Mouse (Mus musculus) thymus, adult 2 months (tissue): ENCODE data around the gene Tmem63c. TPM values are rescaled to one million over a fixed set of nuclear protein-coding genes. Genes with fewer than 3 reads are reported as not detected.

Experiments
- DNase-seq: peaks from one replicate; pipeline ENCODE4 v3.0.0; 2021
- H3K27ac ChIP-seq: fragments of 200-500 bp; 2 replicates; pipeline ENCODE4 v1.5.1; 2012; ENCODE audit warnings: low read length, control low read depth; ENCODE audit not compliant: control insufficient read depth, insufficient read depth
- H3K27me3 ChIP-seq: fragments of 200-500 bp; 2 replicates; pipeline ENCODE4 v1.6.1; 2012; ENCODE audit warnings: mild to moderate bottlenecking, low read length, moderate library complexity, mixed read lengths; ENCODE audit not compliant: control insufficient read depth, insufficient read depth
- H3K36me3 ChIP-seq: fragments of 200-500 bp; 2 replicates; pipeline ENCODE4 v1.6.1; 2012; ENCODE audit warnings: mild to moderate bottlenecking, low read length, moderate library complexity; ENCODE audit not compliant: control insufficient read depth, insufficient read depth
- H3K4me1 ChIP-seq: fragments of 200-500 bp; replicated peaks from 2 replicates; pipeline ENCODE4 v1.6.1; 2012; ENCODE audit warnings: low read length; ENCODE audit not compliant: control insufficient read depth, insufficient read depth
- H3K4me3 ChIP-seq: fragments of 200-500 bp; 2 replicates; pipeline ENCODE4 v1.5.1; 2012; ENCODE audit warnings: mild to moderate bottlenecking, low read length, control low read depth, moderate library complexity; ENCODE audit not compliant: control insufficient read depth, insufficient read depth
- CTCF ChIP-seq: fragments of 200-500 bp; IDR thresholded peaks from 2 replicates; pipeline ENCODE4 v1.5.1; 2012; ENCODE audit warnings: mild to moderate bottlenecking, control low read depth, low read length, moderate library complexity, borderline replicate concordance; ENCODE audit not compliant: control insufficient read depth, poor library complexity, insufficient read depth; ENCODE audit errors: extremely low read depth
- POLR2A ChIP-seq: fragments of 200-500 bp; IDR thresholded peaks from 2 replicates; pipeline ENCODE4 v1.6.1; 2012; ENCODE audit warnings: mild to moderate bottlenecking, low read length, control low read depth, moderate library complexity; ENCODE audit not compliant: control insufficient read depth, poor library complexity, insufficient read depth; ENCODE audit errors: extremely low read depth
- WGBS: fragments of 180-500 bp; shearing (Covaris S2); methylation state at CpG from one replicate; pipeline ENCODE4 v1.1.7; 2018; 5-methylcytosine and 5-hydroxymethylcytosine counted together
- polyA plus RNA-seq: library from polyadenylated mRNA; depleted of rRNA; stranded (reverse); fragments of >200 nt; gene quantifications from 2 replicates; pipeline ENCODE4 v1.2.3, GENCODE M21; 2012

The Tmem63c gene
- polyA plus RNA-seq, 1 experiment: 0.58 TPM

GRCm38 (mm10) chr12:87107357-87107977 lies 86.3 kb downstream of the Tmem63c start:
- H3K4me1 ChIP-seq: no peaks in the 10 kb centered on the region
- 77% methylated on average over 3 of the region's 3 CpGs for WGBS
- TF ChIP-seq CTCF (no peak), POLR2A (no peak)
- DNase-seq: no peak
- no peak overlapping the region for H3K27ac ChIP-seq
- H3K36me3 ChIP-seq: no peaks in the 10 kb centered on the region
- H3K4me3 ChIP-seq: no peak overlapping the region
- no peaks in the 10 kb centered on the region for H3K27me3 ChIP-seq

GRCm38 (mm10) chr12:87121918-87122589 lies 100.9 kb downstream of the Tmem63c start:
- no peak for DNase-seq
- H3K36me3 ChIP-seq: no peaks in the 10 kb centered on the region
- no peaks in the 10 kb centered on the region for H3K27me3 ChIP-seq
- no peak overlapping the region for H3K4me3 ChIP-seq
- WGBS: 97% methylated on average over 4 of the region's 4 CpGs
- no peak overlapping the region for H3K27ac ChIP-seq
- no peaks in the 10 kb centered on the region for H3K4me1 ChIP-seq
- TF ChIP-seq POLR2A: no peak
- TF ChIP-seq CTCF: no peak

- Histone ChIP-seq H3K4me1 (no peaks in the 10 kb centered on the region), H3K4me3 (no peak overlapping the region), H3K27me3 (no peaks in the 10 kb centered on the region), H3K27ac (no peak overlapping the region), H3K36me3 (no peaks in the 10 kb centered on the region)
- TF ChIP-seq POLR2A: no peak
- no peak for TF ChIP-seq CTCF
- no peak for DNase-seq
- WGBS: 96% methylated on average over 4 of the region's 4 CpGs
These were observed 106.1 kb downstream of the Tmem63c start for GRCm38 (mm10) chr12:87127256-87127655.

GRCm38 (mm10) chr12:87130224-87130623 lies 109.1 kb downstream of the Tmem63c start:
- Histone ChIP-seq H3K36me3 (no peaks in the 10 kb centered on the region), H3K4me1 (no peaks in the 10 kb centered on the region), H3K4me3 (no peak overlapping the region), H3K27me3 (no peaks in the 10 kb centered on the region), H3K27ac (no peak overlapping the region)
- no peak for DNase-seq
- TF ChIP-seq POLR2A (no peak), CTCF (no peak)
- 89% methylated on average over 4 of the region's 4 CpGs for WGBS

- Histone ChIP-seq H3K4me1 (no peaks in the 10 kb centered on the region), H3K36me3 (no peaks in the 10 kb centered on the region), H3K27me3 (no peaks in the 10 kb centered on the region), H3K27ac (no peak overlapping the region), H3K4me3 (no peak overlapping the region)
- TF ChIP-seq POLR2A (no peak), CTCF (no peak)
- WGBS: 90% methylated on average over 2 of the region's 2 CpGs
- DNase-seq: no peak
These were observed 110.0 kb downstream of the Tmem63c start for GRCm38 (mm10) chr12:87131181-87131580.

GRCm38 (mm10) chr12:87131619-87132018 lies 110.5 kb downstream of the Tmem63c start:
- Histone ChIP-seq H3K4me3 (no peak overlapping the region), H3K27ac (no peak overlapping the region), H3K27me3 (no peaks in the 10 kb centered on the region), H3K4me1 (no peaks in the 10 kb centered on the region), H3K36me3 (no peaks in the 10 kb centered on the region)
- DNase-seq: peak; percentile 41
- no peak for TF ChIP-seq CTCF
- WGBS: 76% methylated on average over 3 of the region's 3 CpGs

- no peak overlapping the region for H3K4me3 ChIP-seq
- H3K36me3 ChIP-seq: no peaks in the 10 kb centered on the region
- no peak overlapping the region for H3K27ac ChIP-seq
- WGBS: 92% methylated on average over 6 of the region's 6 CpGs
- TF ChIP-seq POLR2A (no peak), CTCF (no peak)
- no peak for DNase-seq
- H3K27me3 ChIP-seq: no peaks in the 10 kb centered on the region
- no peaks in the 10 kb centered on the region for H3K4me1 ChIP-seq
These were observed 111.1 kb downstream of the Tmem63c start for GRCm38 (mm10) chr12:87132210-87132609.
